Mouse (Mus musculus) megakaryocyte, embryonic 14.5 days (primary cell): ENCODE measurements around the gene Casp3. TPM values are rescaled to one million over a fixed set of nuclear protein-coding genes. Genes with fewer than 3 reads are reported as not detected.
A peak's percentile ranks its signal among the peaks of the same experiment; 100 is the strongest.

Experiments used
- H3K27me3 ChIP-seq: replicated peaks from 2 replicates; pipeline ENCODE3; 2012; ENCODE audit warnings: inconsistent platforms
- H3K36me3 ChIP-seq: replicated peaks from 2 replicates; pipeline ENCODE3; 2012; ENCODE audit warnings: low read length, inconsistent platforms, mixed read lengths
- H3K4me1 ChIP-seq: 2 replicates; pipeline ENCODE4 v1.6.1; 2012; ENCODE audit warnings: inconsistent platforms
- H3K4me3 ChIP-seq: replicated peaks from 2 replicates; pipeline ENCODE3; 2012; ENCODE audit warnings: moderate library complexity, mild to moderate bottlenecking, inconsistent platforms
- H3K9me3 ChIP-seq: 2 replicates; pipeline ENCODE4 v1.6.1; 2012; ENCODE audit warnings: inconsistent platforms
- FLI1 ChIP-seq: IDR thresholded peaks from 2 replicates; pipeline ENCODE4 v1.6.1; 2012; ENCODE audit warnings: low read length, inconsistent platforms, mixed read lengths
- GATA1 ChIP-seq: IDR thresholded peaks from 3 replicates; pipeline ENCODE4 v1.6.1; 2012; ENCODE audit warnings: mixed read lengths, low read length, inconsistent platforms, borderline replicate concordance
- polyA plus RNA-seq: library from polyadenylated mRNA; stranded (reverse); fragments of >175 nt; gene quantifications from 2 replicates; pipeline ENCODE4 v1.2.3, GENCODE M21; 2012; ENCODE audit warnings: low replicate concordance; ENCODE audit not compliant: insufficient read depth

The Casp3 gene
- polyA plus RNA-seq, 1 experiment = 12.1 TPM

DNA sequence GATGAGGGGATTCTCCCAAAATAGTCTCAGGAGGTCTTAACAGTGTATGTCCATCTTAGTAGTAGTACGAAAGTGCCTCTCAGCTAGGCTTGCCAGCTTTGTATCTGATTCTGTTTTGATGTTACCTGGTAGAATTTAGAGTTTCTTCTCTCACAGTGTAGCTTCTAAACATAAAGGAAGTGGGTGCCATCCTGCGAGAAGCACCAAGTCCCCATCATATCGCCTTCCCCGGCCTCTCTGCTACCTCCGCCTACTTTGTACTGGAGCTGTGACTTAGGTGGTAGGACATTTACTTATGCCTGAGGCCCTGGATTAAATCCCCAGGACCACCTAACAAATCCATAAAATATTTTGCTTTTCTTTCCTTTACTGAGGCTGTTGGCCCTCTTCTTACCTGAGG, 9.6 kb downstream of the Casp3 start:
- H3K4me1 ChIP-seq = peaks cover 90% of the 10 kb centered on the region
- peaks cover 65% of the 10 kb centered on the region for H3K36me3 ChIP-seq
- H3K9me3 ChIP-seq = no peaks in the 10 kb centered on the region
- H3K4me3 ChIP-seq = no peak overlapping the region
- TF ChIP-seq GATA1 = no peak
- TF ChIP-seq FLI1 = no peak
- no peaks in the 10 kb centered on the region for H3K27me3 ChIP-seq

DNA sequence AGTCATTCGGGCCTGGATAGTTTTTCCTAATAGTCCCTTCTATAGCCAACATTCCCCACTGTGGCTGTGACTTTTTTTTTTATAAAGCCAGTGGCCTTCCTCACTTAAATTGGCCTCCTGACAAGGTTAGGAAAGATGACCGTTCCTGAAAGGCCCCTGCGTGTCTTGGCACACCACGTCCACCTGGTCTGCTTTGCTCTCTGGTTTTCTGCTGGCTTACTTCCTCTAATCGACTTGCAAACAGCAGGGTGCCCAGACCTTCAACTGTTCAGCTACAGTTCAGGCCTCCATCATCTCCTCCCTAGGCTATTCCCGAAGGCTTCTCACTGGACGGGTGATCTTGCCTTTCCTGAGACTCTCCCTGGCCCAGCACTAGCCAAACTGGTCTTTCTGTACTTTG, 10.8 kb downstream of the Casp3 start:
- Histone ChIP-seq H3K9me3 (no peaks in the 10 kb centered on the region), H3K27me3 (no peaks in the 10 kb centered on the region), H3K4me3 (peak overlapping the region; percentile 5), H3K36me3 (peaks cover 68% of the 10 kb centered on the region), H3K4me1 (peaks cover 80% of the 10 kb centered on the region)
- no peak for TF ChIP-seq FLI1
- TF ChIP-seq GATA1 = no peak

DNA sequence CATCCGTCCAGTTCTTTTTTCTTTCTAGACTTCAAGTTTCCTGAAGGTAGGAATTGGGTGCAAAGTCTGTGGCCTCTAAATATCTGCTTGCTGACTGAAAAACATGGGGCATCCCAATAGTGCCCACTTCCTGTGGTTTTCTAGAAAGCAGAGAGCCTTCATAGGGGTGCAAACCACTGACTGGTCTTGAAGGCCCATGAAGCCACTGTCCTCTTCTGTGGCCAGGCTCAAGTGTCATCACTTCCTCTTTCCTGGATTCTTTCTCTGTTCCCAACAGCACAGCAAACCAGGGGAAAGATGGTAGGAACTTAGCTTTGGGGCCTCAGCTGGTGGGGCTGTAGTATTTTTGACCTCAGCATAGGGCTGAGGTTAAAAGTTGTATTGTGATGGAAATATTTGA, 11.6 kb downstream of the Casp3 start:
- TF ChIP-seq GATA1 = no peak
- peak; percentile 27; the same call in 1 of the 2 replicates for TF ChIP-seq FLI1

GRCm38 (mm10) chr8:46630422-46630821, 13.3 kb downstream of the Casp3 start:
- no peak overlapping the region for H3K4me3 ChIP-seq
- peaks cover 61% of the 10 kb centered on the region for H3K4me1 ChIP-seq
- TF ChIP-seq FLI1 (no peak), GATA1 (no peak)
- peaks cover 88% of the 10 kb centered on the region for H3K36me3 ChIP-seq
- H3K27me3 ChIP-seq = no peaks in the 10 kb centered on the region
- H3K9me3 ChIP-seq = no peaks in the 10 kb centered on the region

More for the DNA sequence above, 11.6 kb downstream of the Casp3 start:
- Histone ChIP-seq H3K4me3 (peak overlapping the region; percentile 29), H3K4me1 (peaks cover 79% of the 10 kb centered on the region), H3K27me3 (no peaks in the 10 kb centered on the region), H3K9me3 (no peaks in the 10 kb centered on the region), H3K36me3 (peaks cover 75% of the 10 kb centered on the region)

GRCm38 (mm10) chr8:46630932-46631331, 13.8 kb downstream of the Casp3 start:
- peaks cover 56% of the 10 kb centered on the region for H3K4me1 ChIP-seq
- peaks cover 93% of the 10 kb centered on the region for H3K36me3 ChIP-seq

GRCm38 (mm10) chr8:46639010-46639571, 22.0 kb downstream of the Casp3 start:
- no peaks in the 10 kb centered on the region; the same call in 1 of the 2 replicates for H3K9me3 ChIP-seq
- H3K4me3 ChIP-seq = peak overlapping the region; percentile 76
- H3K36me3 ChIP-seq = peaks cover 75% of the 10 kb centered on the region
- H3K27me3 ChIP-seq = no peaks in the 10 kb centered on the region
- TF ChIP-seq GATA1 = no peak
- TF ChIP-seq FLI1 = no peak
- peaks cover 55% of the 10 kb centered on the region for H3K4me1 ChIP-seq

More at GRCm38 (mm10) chr8:46630932-46631331, 13.8 kb downstream of the Casp3 start:
- no peaks in the 10 kb centered on the region for H3K27me3 ChIP-seq
- no peaks in the 10 kb centered on the region; the same call in 1 of the 2 replicates for H3K9me3 ChIP-seq
- TF ChIP-seq GATA1 = no peak
- TF ChIP-seq FLI1 = no peak
- H3K4me3 ChIP-seq = no peak overlapping the region

GRCm38 (mm10) chr8:46639852-46640251, 22.8 kb downstream of the Casp3 start:
- Histone ChIP-seq H3K4me3 (no peak overlapping the region), H3K36me3 (peaks cover 67% of the 10 kb centered on the region), H3K9me3 (no peaks in the 10 kb centered on the region; the same call in 1 of the 2 replicates), H3K27me3 (no peaks in the 10 kb centered on the region), H3K4me1 (peaks cover 55% of the 10 kb centered on the region)
- no peak for TF ChIP-seq FLI1
- TF ChIP-seq GATA1 = no peak

DNA sequence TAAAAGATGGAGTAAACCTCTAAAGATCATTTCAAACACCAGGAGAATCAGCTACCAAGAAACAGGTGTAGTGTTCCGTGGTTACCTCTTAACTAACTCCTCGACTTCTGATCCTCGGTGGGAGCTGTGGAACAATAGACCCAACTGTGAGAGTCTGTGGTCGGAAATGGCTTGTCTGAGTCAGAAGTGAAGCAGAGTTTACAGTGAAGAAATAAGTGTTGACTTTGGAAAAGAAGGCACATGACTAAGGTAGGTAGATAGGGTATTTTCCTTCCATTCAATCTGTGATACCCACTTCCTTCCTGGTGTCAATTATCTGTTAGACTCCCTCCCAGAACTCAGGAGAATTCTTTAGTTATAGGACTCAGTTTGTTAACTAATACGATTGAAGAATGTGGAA, 24.2 kb downstream of the Casp3 start:
- H3K27me3 ChIP-seq = no peaks in the 10 kb centered on the region
- no peaks in the 10 kb centered on the region for H3K9me3 ChIP-seq
- no peak overlapping the region for H3K4me3 ChIP-seq
- H3K36me3 ChIP-seq = peaks cover 53% of the 10 kb centered on the region
- TF ChIP-seq FLI1 (no peak), GATA1 (no peak)
- peaks cover 55% of the 10 kb centered on the region for H3K4me1 ChIP-seq

DNA sequence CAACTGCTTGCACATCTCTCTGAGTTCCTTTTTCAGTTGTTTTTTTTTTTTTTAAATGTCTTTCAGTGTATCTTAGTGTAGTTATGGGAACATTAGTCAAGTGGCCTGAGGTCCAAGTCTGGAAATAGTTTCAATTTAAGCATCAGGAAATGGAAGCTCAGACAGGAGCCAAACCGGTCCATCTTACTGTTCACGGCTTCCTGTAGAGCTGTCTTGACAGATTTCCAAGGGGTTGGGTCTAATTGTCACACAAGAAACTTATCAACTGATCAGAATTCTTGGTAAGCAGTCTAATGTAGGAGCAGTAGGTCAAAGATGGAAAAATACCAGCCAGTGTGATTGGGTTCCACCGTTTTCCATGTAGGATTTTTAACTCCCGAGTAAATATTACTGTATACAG, 31.3 kb downstream of the Casp3 start:
- Histone ChIP-seq H3K4me1 (peaks cover 37% of the 10 kb centered on the region), H3K9me3 (no peaks in the 10 kb centered on the region), H3K36me3 (peaks cover 2% of the 10 kb centered on the region), H3K4me3 (no peak overlapping the region), H3K27me3 (no peaks in the 10 kb centered on the region)
- TF ChIP-seq FLI1 (no peak), GATA1 (no peak)

DNA sequence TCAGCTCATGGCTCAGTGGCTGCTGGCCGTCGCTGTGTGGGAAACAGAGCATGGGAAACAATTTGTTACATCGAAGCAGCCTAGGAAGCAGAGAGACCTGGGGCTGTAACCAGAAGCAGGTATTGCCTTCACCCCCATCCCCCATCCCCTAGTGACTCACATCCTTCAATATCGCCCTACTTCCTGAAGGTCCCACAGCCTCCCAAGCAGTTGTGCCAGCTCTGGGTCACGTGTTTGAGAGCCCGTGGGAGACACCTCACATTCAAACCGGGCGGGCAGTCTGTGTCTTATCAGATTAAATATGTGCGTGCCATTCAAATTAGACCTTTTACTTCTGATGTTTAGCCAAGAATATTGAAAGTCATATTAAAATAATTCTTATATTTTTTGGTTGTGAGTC, 34.8 kb downstream of the Casp3 start:
- no peaks in the 10 kb centered on the region for H3K36me3 ChIP-seq
- no peak for TF ChIP-seq GATA1

DNA sequence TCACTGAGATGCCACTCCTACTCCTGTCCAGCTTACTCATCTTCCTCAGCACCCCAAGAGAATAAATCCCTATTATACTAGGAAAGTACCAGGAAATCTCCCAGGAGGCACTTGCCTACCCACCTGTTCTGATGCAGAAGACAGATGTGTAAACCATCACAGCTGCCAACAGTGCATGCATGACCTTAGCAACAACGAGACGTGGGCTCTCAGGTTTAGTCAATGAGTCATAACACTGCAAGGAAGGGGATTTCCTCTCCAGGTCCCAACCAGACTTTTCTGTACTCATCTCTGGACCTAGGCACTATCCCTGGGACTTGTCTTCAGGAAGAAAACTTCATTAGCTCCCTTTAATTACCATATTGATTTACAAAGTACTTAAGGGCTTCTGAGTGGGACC, 38.8 kb downstream of the Casp3 start:
- TF ChIP-seq GATA1 (no peak), FLI1 (no peak)
- Histone ChIP-seq H3K4me1 (peaks cover 25% of the 10 kb centered on the region), H3K36me3 (no peaks in the 10 kb centered on the region), H3K27me3 (no peaks in the 10 kb centered on the region), H3K4me3 (no peak overlapping the region), H3K9me3 (no peaks in the 10 kb centered on the region)

More for the DNA sequence above, 34.8 kb downstream of the Casp3 start:
- no peaks in the 10 kb centered on the region for H3K9me3 ChIP-seq
- H3K4me3 ChIP-seq = peak overlapping the region; percentile 82
- H3K4me1 ChIP-seq = peaks cover 45% of the 10 kb centered on the region
- H3K27me3 ChIP-seq = no peaks in the 10 kb centered on the region
